Mouse (Mus musculus) gastrocnemius, postnatal 14 days (tissue): ENCODE measurements around the gene Brcc3. TPM values are rescaled to one million over a fixed set of nuclear protein-coding genes. Genes with fewer than 3 reads are reported as not detected.
"Not testable (repeated sequence)": the region's sequence is repeated elsewhere in the genome, so short reads cannot be mapped to it uniquely, and the experiment has no call there.

Source experiments
- DNase-seq: peaks from one replicate; pipeline ENCODE4 v3.0.0; 2021; ENCODE audit warnings: mixed read lengths
- intact Hi-C: fragments of 180-260 bp; cut with DNase I; formaldehyde crosslinking; loops from one replicate; pipeline ENCODE4 v1.15.1; 2025; ENCODE audit warnings: low total_unique reads
- long read RNA-seq, 2 experiments: library from polyadenylated mRNA; stranded (forward); transcript quantifications; one replicate each; pipeline ENCODE4 v2.0.0; 2021
- total RNA-seq, 2 experiments: library from RNA; stranded (reverse); gene quantifications; 2 replicates each; pipeline ENCODE4 v1.2.3; 2021

Brcc3 gene
- total RNA-seq: 10 to 100 TPM; 14.8 to 17.0 TPM
- long read RNA-seq, experiment 1: 0 reads
- long read RNA-seq, experiment 2: 0 reads

- intact Hi-C loops: no loop called here
- DNase-seq: peak; percentile 87
Measured at GRCm38 (mm10) chrX:75415936-75416785, at the start of gene Brcc3, which contains the start of the genes Cmc4 and Mtcp1. Gene Brcc3, plus strand, starts transcription at chrX:75416628. Gene Cmc4, minus strand, starts transcription at chrX:75416584. Gene Mtcp1, minus strand, starts transcription at chrX:75416588.

GRCm38 (mm10) chrX:75370197-75370596, 46.2 kb upstream of the Brcc3 start:
- intact Hi-C loops: no loop called here

GRCm38 (mm10) chrX:75372666-75373425, 43.6 kb upstream of the Brcc3 start:
- no peak for DNase-seq
- intact Hi-C loops: no loop called here

More at GRCm38 (mm10) chrX:75370197-75370596, 46.2 kb upstream of the Brcc3 start:
- DNase-seq: no peak

- intact Hi-C loops: no loop called here
- DNase-seq: no peak
Measured at GRCm38 (mm10) chrX:75376815-75377214, 39.6 kb upstream of the Brcc3 start.

GRCm38 (mm10) chrX:75381176-75381575, 35.3 kb upstream of the Brcc3 start:
- intact Hi-C loops: no loop called here

GRCm38 (mm10) chrX:75381699-75382098, 34.7 kb upstream of the Brcc3 start:
- DNase-seq: no peak
- intact Hi-C loops: no loop called here

More at GRCm38 (mm10) chrX:75381176-75381575, 35.3 kb upstream of the Brcc3 start:
- DNase-seq: no peak

- intact Hi-C loops: no loop called here
- peak; percentile 76 for DNase-seq
Measured at GRCm38 (mm10) chrX:75382195-75382771, 34.1 kb upstream of the Brcc3 start, which contains the start of the genes Fundc2 and F8. Gene Fundc2, plus strand, starts transcription at chrX:75382399. Gene F8, minus strand, starts transcription at chrX:75382615.

- intact Hi-C loops: no loop called here
Measured at GRCm38 (mm10) chrX:75399471-75399870, 17.0 kb upstream of the Brcc3 start.

GRCm38 (mm10) chrX:75402668-75403067, 13.8 kb upstream of the Brcc3 start:
- no peak for DNase-seq
- intact Hi-C loops: no loop called here

More at GRCm38 (mm10) chrX:75399471-75399870, 17.0 kb upstream of the Brcc3 start:
- no peak for DNase-seq

- DNase-seq: no peak
- intact Hi-C loops: no loop called here
Measured at GRCm38 (mm10) chrX:75403350-75403749, 13.1 kb upstream of the Brcc3 start.

GRCm38 (mm10) chrX:75409711-75410110, 6.7 kb upstream of the Brcc3 start:
- intact Hi-C loops: no loop called here
- no peak for DNase-seq

- no peak for DNase-seq
- intact Hi-C loops: no loop called here
Measured at GRCm38 (mm10) chrX:75454597-75454996, 38.2 kb downstream of the Brcc3 start.

GRCm38 (mm10) chrX:75475182-75475644, 58.8 kb downstream of the Brcc3 start:
- peak; percentile 61 for DNase-seq
- intact Hi-C loops: not testable (repeated sequence)

GRCm38 (mm10) chrX:75489886-75490285, 73.5 kb downstream of the Brcc3 start:
- no peak for DNase-seq
- intact Hi-C loops: no loop called here

Other genes with a start within 250 kb of the Brcc3 start
- gene Fundc2, start 34.2 kb upstream of the Brcc3 start, total RNA-seq: 100 to 1,000 TPM; 151 to 161 TPM
- under 1 TPM; 0.39 to 0.89 TPM for gene F8, start 34.0 kb upstream of the Brcc3 start, total RNA-seq
- 1 to 10 TPM; 2.8 to 4.6 TPM for gene Cmc4, start within 50 bp of the Brcc3 start, total RNA-seq
- 1 to 10 TPM; 1.5 to 3.3 TPM for gene Mtcp1, start within 50 bp of the Brcc3 start, total RNA-seq
- 10 to 100 TPM; 40.1 to 46.2 TPM for gene Vbp1, start 97.7 kb downstream of the Brcc3 start, total RNA-seq
- gene Rab39b, start 161.6 kb downstream of the Brcc3 start, total RNA-seq: under 1 TPM; 0.16 TPM